Mouse (Mus musculus): ENCODE data around the gene Gm8298. TPM values are rescaled to one million over a fixed set of nuclear protein-coding genes. Genes with fewer than 3 reads are reported as not detected.
"Not testable (repeated sequence)": the region's sequence is repeated elsewhere in the genome, so short reads cannot be mapped to it uniquely, and the experiment has no call there.

Gene Gm8298
- not detected in 2 replicates for polyA plus RNA-seq (2012; rRNA removed)

GRCm38 (mm10) chr3:59860751-59861150 is at the start of gene Gm8298:
TSS of gene Gm8298 (plus strand) at chr3:59861051.
- Histone ChIP-seq H3K27me3 (ENCODE audit: control insufficient read depth, insufficient read depth, low read length) (no peaks in the 10 kb centered on the region), H3K4me3 (replicated peaks; ENCODE audit: insufficient read depth, low read depth, low read length) (no peak within 1 kb of the TSS), H3K27ac (ENCODE audit: insufficient read depth, low read length) (no peak within 1 kb of the TSS), H3K4me1 (ENCODE audit: control insufficient read depth, insufficient read depth, low read length) (no peaks in the 10 kb centered on the region)
- no peak for TF ChIP-seq CTCF (IDR thresholded peaks at IDR 0.05; ENCODE audit: borderline replicate concordance, insufficient read depth, low read depth, low read length)
- no peak for TF ChIP-seq POLR2A (IDR thresholded peaks at IDR 0.05; ENCODE audit: borderline replicate concordance, insufficient read depth, low read length)
- 97% methylated on average over 2 of the region's 2 CpGs for WGBS
- DNase-seq = no peak

GRCm38 (mm10) chr3:59813169-59813568 is 47.7 kb upstream of the Gm8298 start:
- TF ChIP-seq POLR2A (IDR thresholded peaks at IDR 0.05; ENCODE audit: borderline replicate concordance, insufficient read depth, low read length) = no peak
- no peak for DNase-seq
- no peak overlapping the region for H3K27ac ChIP-seq (ENCODE audit: insufficient read depth, low read length)
- no peaks in the 10 kb centered on the region for H3K27me3 ChIP-seq (ENCODE audit: control insufficient read depth, insufficient read depth, low read length)
- H3K4me1 ChIP-seq (ENCODE audit: control insufficient read depth, insufficient read depth, low read length) = no peaks in the 10 kb centered on the region
- H3K4me3 ChIP-seq (replicated peaks; ENCODE audit: insufficient read depth, low read depth, low read length) = no peak overlapping the region

GRCm38 (mm10) chr3:59870765-59871164 is 9.9 kb downstream of the Gm8298 start:
- Histone ChIP-seq H3K4me3 (replicated peaks; ENCODE audit: insufficient read depth, low read depth, low read length) (no peak overlapping the region), H3K27ac (ENCODE audit: insufficient read depth, low read length) (no peak overlapping the region), H3K27me3 (ENCODE audit: control insufficient read depth, insufficient read depth, low read length) (no peaks in the 10 kb centered on the region), H3K4me1 (ENCODE audit: control insufficient read depth, insufficient read depth, low read length) (no peaks in the 10 kb centered on the region)
- TF ChIP-seq CTCF (IDR thresholded peaks at IDR 0.05; ENCODE audit: borderline replicate concordance, insufficient read depth, low read depth, low read length) (peak; percentile 51; the same call in 1 of the 2 replicates), POLR2A (IDR thresholded peaks at IDR 0.05; ENCODE audit: borderline replicate concordance, insufficient read depth, low read length) (no peak)
- peak; percentile 15 to 25 for DNase-seq
- WGBS = 15% methylated on average over 2 of the region's 2 CpGs

- 40% methylated on average over 1 of the region's 1 CpGs for WGBS
- H3K4me1 ChIP-seq (ENCODE audit: control insufficient read depth, insufficient read depth, low read length); DNase-seq: not testable (repeated sequence)
Measured at GRCm38 (mm10) chr3:59877601-59878000, 16.8 kb downstream of the Gm8298 start.

GRCm38 (mm10) chr3:59879801-59880554 is 19.1 kb downstream of the Gm8298 start:
- not testable (repeated sequence) for H3K27me3 ChIP-seq (ENCODE audit: control insufficient read depth, insufficient read depth, low read length); H3K4me1 ChIP-seq (ENCODE audit: control insufficient read depth, insufficient read depth, low read length); H3K4me3 ChIP-seq (replicated peaks; ENCODE audit: insufficient read depth, low read depth, low read length); H3K27ac ChIP-seq (ENCODE audit: insufficient read depth, low read length); DNase-seq
- 78% methylated on average over 7 of the region's 7 CpGs for WGBS

More at GRCm38 (mm10) chr3:59877601-59878000, 16.8 kb downstream of the Gm8298 start:
- not testable (repeated sequence) for H3K4me3 ChIP-seq (replicated peaks; ENCODE audit: insufficient read depth, low read depth, low read length); H3K27me3 ChIP-seq (ENCODE audit: control insufficient read depth, insufficient read depth, low read length); H3K27ac ChIP-seq (ENCODE audit: insufficient read depth, low read length)

- TF ChIP-seq CTCF (IDR thresholded peaks at IDR 0.05; ENCODE audit: borderline replicate concordance, insufficient read depth, low read depth, low read length) (no peak), POLR2A (IDR thresholded peaks at IDR 0.05; ENCODE audit: borderline replicate concordance, insufficient read depth, low read length) (no peak)
- Histone ChIP-seq H3K27ac (ENCODE audit: insufficient read depth, low read length) (no peak overlapping the region), H3K27me3 (ENCODE audit: control insufficient read depth, insufficient read depth, low read length) (no peaks in the 10 kb centered on the region), H3K4me1 (ENCODE audit: control insufficient read depth, insufficient read depth, low read length) (no peaks in the 10 kb centered on the region), H3K4me3 (replicated peaks; ENCODE audit: insufficient read depth, low read depth, low read length) (no peak overlapping the region)
- 76% methylated on average over 2 of the region's 2 CpGs for WGBS
- DNase-seq = no peak
Measured at GRCm38 (mm10) chr3:59893276-59893675, 32.4 kb downstream of the Gm8298 start.

GRCm38 (mm10) chr3:59924914-59925313 is 64.1 kb downstream of the Gm8298 start, which contains the start of gene C130079G13Rik:
TSS of gene C130079G13Rik (plus strand) at chr3:59925214.
- WGBS = 82% methylated on average over 2 of the region's 2 CpGs
- TF ChIP-seq POLR2A (IDR thresholded peaks at IDR 0.05; ENCODE audit: borderline replicate concordance, insufficient read depth, low read length) (no peak), CTCF (IDR thresholded peaks at IDR 0.05; ENCODE audit: borderline replicate concordance, insufficient read depth, low read depth, low read length) (no peak)
- DNase-seq = no peak
- H3K4me1 ChIP-seq (ENCODE audit: control insufficient read depth, insufficient read depth, low read length) = no peaks in the 10 kb centered on the region
- no peak within 1 kb of the TSS for H3K4me3 ChIP-seq (replicated peaks; ENCODE audit: insufficient read depth, low read depth, low read length)
- no peak within 1 kb of the TSS for H3K27ac ChIP-seq (ENCODE audit: insufficient read depth, low read length)
- H3K27me3 ChIP-seq (ENCODE audit: control insufficient read depth, insufficient read depth, low read length) = no peaks in the 10 kb centered on the region

Other genes starting within 250 kb of the Gm8298 start
- not detected in 2 replicates for gene Gm5538, start 131.3 kb upstream of the Gm8298 start, polyA plus RNA-seq (2012; rRNA removed)
- gene C130079G13Rik, start 64.2 kb downstream of the Gm8298 start, polyA plus RNA-seq (2012; rRNA removed) = not detected in 2 replicates
- not detected in 2 replicates for gene Aadacl2, start 145.7 kb downstream of the Gm8298 start, polyA plus RNA-seq (2012; rRNA removed)
- gene Aadac, start 164.7 kb downstream of the Gm8298 start, polyA plus RNA-seq (2012; rRNA removed) = not detected in 2 replicates
- gene Sucnr1, start 220.8 kb downstream of the Gm8298 start, polyA plus RNA-seq (2012; rRNA removed) = 0.06 and 0.13 TPM in 2 replicates

Measured in cerebellum, adult 2 months (tissue).